Mouse (Mus musculus) midbrain, postnatal 0 days (tissue): ENCODE results near the gene Ankdd1a. TPM values are rescaled to one million over a fixed set of nuclear protein-coding genes. Genes with fewer than 3 reads are reported as not detected.

ENCODE experiments used
- ATAC-seq: fragments of 200-750 bp; cut with Nextera tagmentation; 2 replicates; pipeline ENCODE4 v1.8.0; 2017; ENCODE audit warnings: moderate number of reproducible peaks, mild to moderate bottlenecking, moderate TSS enrichment, moderate library complexity; ENCODE audit not compliant: low FRiP score
- DNase-seq: peaks from one replicate; pipeline ENCODE4 v3.0.0-alpha.2; 2015; ENCODE audit warnings: low spot score
- H3K27ac ChIP-seq: fragments of 300-500 bp; sonication (generic); 2 replicates; pipeline ENCODE4 v1.5.1; 2014; ENCODE audit warnings: low read depth, mild to moderate bottlenecking, low read length, mixed read lengths
- H3K27me3 ChIP-seq: fragments of 300-500 bp; sonication (generic); 2 replicates; pipeline ENCODE4 v1.6.1; 2014; ENCODE audit warnings: low read length, control low read depth, mixed read lengths; ENCODE audit not compliant: insufficient read depth
- H3K36me3 ChIP-seq: fragments of 300-500 bp; sonication (generic); 2 replicates; pipeline ENCODE4 v1.6.1; 2014; ENCODE audit warnings: low read length, control low read depth, mixed read lengths; ENCODE audit not compliant: insufficient read depth
- H3K4me1 ChIP-seq: fragments of 300-500 bp; sonication (generic); 2 replicates; pipeline ENCODE4 v1.6.1; 2014; ENCODE audit warnings: mild to moderate bottlenecking, control low read depth, antibody characterized with exemption, low read length, mixed read lengths; ENCODE audit not compliant: insufficient read depth
- H3K4me2 ChIP-seq: fragments of 300-500 bp; sonication (generic); 2 replicates; pipeline ENCODE4 v1.6.1; 2014; ENCODE audit warnings: low read depth, mild to moderate bottlenecking, low read length, mixed read lengths; ENCODE audit not compliant: poor library complexity, severe bottlenecking
- H3K4me3 ChIP-seq: fragments of 300-500 bp; sonication (generic); 2 replicates; pipeline ENCODE4 v1.5.1; 2014; ENCODE audit warnings: low read depth, mild to moderate bottlenecking, low read length, moderate library complexity
- H3K9ac ChIP-seq: fragments of 300-500 bp; sonication (generic); replicated peaks from 2 replicates; pipeline ENCODE4 v1.6.1; 2014; ENCODE audit warnings: mild to moderate bottlenecking, low read length, moderate library complexity, mixed read lengths; ENCODE audit not compliant: poor library complexity, severe bottlenecking
- H3K9me3 ChIP-seq: fragments of 300-500 bp; sonication (generic); 2 replicates; pipeline ENCODE4 v1.6.1; 2016; ENCODE audit warnings: low read length, control low read depth
- CTCF ChIP-seq: IDR thresholded peaks from 2 replicates; pipeline ENCODE4 v1.5.1; 2016; ENCODE audit warnings: antibody characterized with exemption, mild to moderate bottlenecking
- WGBS: fragments of 180-500 bp; shearing (Covaris S2); extraction: QIAGEN DNeasy Blood & Tissue Kit; methylation state at CpG from one replicate; pipeline ENCODE4 v1.1.7; 2014; 5-methylcytosine and 5-hydroxymethylcytosine counted together
- polyA plus RNA-seq: library from polyadenylated mRNA; unstranded; fragments of >200 nt; fragmentation: Nextera tagmentation; extraction: Ambion mirVana; gene quantifications from 2 replicates; pipeline ENCODE4 v1.2.1, GENCODE M21; 2015
- total RNA-seq: library from RNA; depleted of rRNA; stranded (reverse); fragments of >200 nt; gene quantifications from 2 replicates; pipeline ENCODE4 v1.2.3, GENCODE M21; 2014

Gene Ankdd1a
- total and polyA plus RNA-seq, 2 experiments from 2014 or later, result 1.4 to 5.4 TPM

GRCm38 (mm10) chr9:65548311-65548710 lies 28.3 kb upstream of the Ankdd1a start:
- H3K4me2 ChIP-seq, result no peak overlapping the region
- no peak overlapping the region for H3K27ac ChIP-seq
- ATAC-seq (no peak), DNase-seq (peak; percentile 31)
- no peak overlapping the region for H3K9ac ChIP-seq
- H3K9me3 ChIP-seq, result no peaks in the 10 kb centered on the region
- TF ChIP-seq CTCF, result no peak
- no peak overlapping the region for H3K4me3 ChIP-seq
- no peaks in the 10 kb centered on the region for H3K4me1 ChIP-seq
- H3K27me3 ChIP-seq, result no peaks in the 10 kb centered on the region
- no peaks in the 10 kb centered on the region for H3K36me3 ChIP-seq
- 52% methylated on average over 8 of the region's 8 CpGs for WGBS

- Histone ChIP-seq H3K27ac (no peak overlapping the region), H3K36me3 (no peaks in the 10 kb centered on the region), H3K9ac (no peak overlapping the region), H3K4me3 (no peak overlapping the region), H3K4me2 (no peak overlapping the region), H3K4me1 (no peaks in the 10 kb centered on the region), H3K27me3 (no peaks in the 10 kb centered on the region), H3K9me3 (no peaks in the 10 kb centered on the region)
- DNase-seq, result no peak
- ATAC-seq, result no peak
- 65% methylated on average over 4 of the region's 4 CpGs for WGBS
- TF ChIP-seq CTCF, result no peak
Observed at GRCm38 (mm10) chr9:65547844-65548243, 27.9 kb upstream of the Ankdd1a start.

GRCm38 (mm10) chr9:65547111-65547510 lies 27.1 kb upstream of the Ankdd1a start:
- H3K27me3 ChIP-seq, result no peaks in the 10 kb centered on the region
- 82% methylated on average over 5 of the region's 5 CpGs for whole genome bisulfite sequencing
- no peak overlapping the region for H3K9ac ChIP-seq
- DNase-seq, result no peak
- H3K27ac ChIP-seq, result no peak overlapping the region
- no peak overlapping the region for H3K4me2 ChIP-seq
- no peak for TF ChIP-seq CTCF
- no peaks in the 10 kb centered on the region for H3K36me3 ChIP-seq
- no peak for ATAC-seq
- no peaks in the 10 kb centered on the region for H3K4me1 ChIP-seq
- no peak overlapping the region for H3K4me3 ChIP-seq
- no peaks in the 10 kb centered on the region for H3K9me3 ChIP-seq

- Histone ChIP-seq H3K27ac (no peak overlapping the region), H3K9me3 (no peaks in the 10 kb centered on the region), H3K27me3 (no peaks in the 10 kb centered on the region), H3K9ac (no peak overlapping the region), H3K4me3 (no peak overlapping the region), H3K36me3 (no peaks in the 10 kb centered on the region), H3K4me2 (no peak overlapping the region), H3K4me1 (no peaks in the 10 kb centered on the region)
- WGBS, result 46% methylated on average over 4 of the region's 4 CpGs
- no peak for TF ChIP-seq CTCF
- no peak for ATAC-seq
- no peak for DNase-seq
Observed at GRCm38 (mm10) chr9:65546413-65546695, 26.4 kb upstream of the Ankdd1a start.

GRCm38 (mm10) chr9:65545635-65546412 lies 25.8 kb upstream of the Ankdd1a start:
- 72% methylated on average over 10 of the region's 10 CpGs for WGBS
- Histone ChIP-seq H3K4me3 (no peak overlapping the region), H3K27ac (no peak overlapping the region), H3K4me2 (no peak overlapping the region), H3K27me3 (no peaks in the 10 kb centered on the region), H3K9me3 (no peaks in the 10 kb centered on the region), H3K36me3 (no peaks in the 10 kb centered on the region), H3K9ac (no peak overlapping the region), H3K4me1 (no peaks in the 10 kb centered on the region)
- DNase-seq (peak; percentile 38), ATAC-seq (no peak)
- no peak for TF ChIP-seq CTCF

- Histone ChIP-seq H3K4me1 (no peaks in the 10 kb centered on the region), H3K4me2 (no peak overlapping the region), H3K27ac (no peak overlapping the region), H3K4me3 (no peak overlapping the region), H3K9me3 (no peaks in the 10 kb centered on the region), H3K9ac (no peak overlapping the region), H3K27me3 (no peaks in the 10 kb centered on the region), H3K36me3 (no peaks in the 10 kb centered on the region)
- TF ChIP-seq CTCF, result no peak
- WGBS, result 86% methylated on average over 7 of the region's 7 CpGs
- ATAC-seq (no peak), DNase-seq (no peak)
Observed at GRCm38 (mm10) chr9:65542111-65542524, 22.1 kb upstream of the Ankdd1a start.
